Mouse (Mus musculus) liver, postnatal 0 days (tissue): ENCODE measurements around the gene Gosr2.

ENCODE experiments used
- CTCF ChIP-seq: sonication (generic); IDR thresholded peaks from 2 replicates; pipeline ENCODE4 v1.5.1; 2016; ENCODE audit warnings: antibody characterized with exemption, low read depth
- EP300 ChIP-seq: IDR thresholded peaks from 2 replicates; pipeline ENCODE4 v1.6.1; 2016; ENCODE audit warnings: antibody characterized with exemption, low read depth, mild to moderate bottlenecking

- TF ChIP-seq CTCF (no peak), EP300 (no peak)
These were observed 37.5 kb upstream of the Gosr2 start for GRCm38 (mm10) chr11:103735046-103735781.
